Mouse (Mus musculus) small intestine, adult 2 months (tissue): ENCODE data around the gene Mast4.

ENCODE experiments used
- CTCF ChIP-seq: fragments of 200-500 bp; IDR thresholded peaks from 2 replicates; pipeline ENCODE4 v1.5.1; 2012; ENCODE audit warnings: low read depth, mild to moderate bottlenecking, control low read depth, inconsistent platforms, low read length, moderate library complexity, mixed read lengths; ENCODE audit not compliant: insufficient replicate concordance, insufficient read length; ENCODE audit errors: extremely low read depth
- POLR2A ChIP-seq: fragments of 200-500 bp; IDR thresholded peaks from 2 replicates; pipeline ENCODE4 v1.6.1; 2012; ENCODE audit warnings: low read depth, mild to moderate bottlenecking, control low read depth, inconsistent platforms, low read length, moderate library complexity

DNA sequence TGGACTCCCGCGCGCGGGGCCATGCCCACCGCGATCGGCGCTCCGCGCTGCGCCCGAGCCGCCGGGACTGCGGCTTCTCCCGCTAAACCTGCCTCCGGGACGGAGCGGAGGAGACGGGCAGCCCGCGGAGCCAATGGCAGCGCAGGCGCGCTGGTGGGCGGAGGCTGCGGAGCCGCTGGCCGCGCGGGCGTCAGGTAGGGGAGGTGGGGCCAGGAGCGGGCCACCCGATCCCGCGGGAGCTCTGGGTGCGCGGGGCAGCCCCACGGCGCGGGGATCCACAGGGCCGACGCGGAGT is at the start of gene Mast4:
- no peak for TF ChIP-seq POLR2A
- no peak for TF ChIP-seq CTCF
